Mouse (Mus musculus) MN1 (cell line): ENCODE data around the gene Anxa7.

Experiments used
- DNase-seq: peaks from one replicate; pipeline ENCODE4 v3.0.0-alpha.2; 2016; ENCODE audit warnings: low spot score

Anxa7 gene

DNA sequence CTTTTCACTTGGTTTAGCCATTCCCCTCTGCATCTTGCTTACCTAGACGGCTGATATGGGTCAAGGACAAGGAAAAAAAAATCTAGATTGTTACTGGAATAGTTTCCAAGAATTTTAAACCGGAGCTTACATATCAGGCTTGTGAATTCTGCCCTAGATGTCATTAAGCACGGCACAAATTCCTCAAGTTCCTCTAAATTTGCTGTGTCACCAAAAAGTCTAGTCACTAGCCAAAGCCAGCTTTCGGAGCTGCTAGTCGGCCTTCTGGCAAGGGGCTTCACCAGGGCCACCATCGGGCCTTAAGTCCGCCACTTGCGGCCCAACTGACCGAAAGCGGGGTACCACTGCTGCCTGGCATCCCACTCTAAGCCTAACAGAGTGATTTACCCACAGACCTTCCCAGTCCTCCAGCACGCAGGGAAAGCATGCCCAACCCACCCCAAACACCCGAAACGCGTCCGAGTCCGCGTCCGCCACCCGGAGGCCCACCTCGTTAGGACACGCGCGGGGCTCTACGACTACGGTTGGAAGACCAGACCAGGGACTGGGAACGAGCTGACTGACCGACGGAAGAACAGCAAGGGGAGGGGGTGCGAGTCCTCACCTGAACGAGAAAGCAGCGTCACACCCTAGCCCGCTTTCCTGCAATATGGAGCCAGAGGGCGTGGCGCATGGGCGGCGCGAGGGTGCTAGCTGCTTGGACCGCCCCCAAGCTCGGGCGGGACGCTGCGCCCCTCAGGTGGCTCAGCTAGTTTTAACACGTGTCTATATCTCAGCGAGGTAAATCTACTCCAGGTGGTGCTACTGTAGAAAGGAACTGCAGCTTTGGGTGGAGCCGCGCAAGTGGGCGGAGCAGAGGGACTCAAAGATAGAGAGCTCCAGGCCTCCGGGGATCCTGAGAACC is at the start of gene Anxa7:
Gene Anxa7, minus strand, starts transcription at position 843 of the 904 bp plus-strand sequence.
- peak; percentile 64 for DNase-seq

GRCm38 (mm10) chr14:20529643-20530042 is 49.7 kb upstream of the Anxa7 start:
- no peak for DNase-seq

- no peak for DNase-seq
Observed at GRCm38 (mm10) chr14:20520179-20520578, 40.2 kb upstream of the Anxa7 start.

- no peak for DNase-seq
Observed at GRCm38 (mm10) chr14:20508424-20508823, 28.5 kb upstream of the Anxa7 start.

DNA sequence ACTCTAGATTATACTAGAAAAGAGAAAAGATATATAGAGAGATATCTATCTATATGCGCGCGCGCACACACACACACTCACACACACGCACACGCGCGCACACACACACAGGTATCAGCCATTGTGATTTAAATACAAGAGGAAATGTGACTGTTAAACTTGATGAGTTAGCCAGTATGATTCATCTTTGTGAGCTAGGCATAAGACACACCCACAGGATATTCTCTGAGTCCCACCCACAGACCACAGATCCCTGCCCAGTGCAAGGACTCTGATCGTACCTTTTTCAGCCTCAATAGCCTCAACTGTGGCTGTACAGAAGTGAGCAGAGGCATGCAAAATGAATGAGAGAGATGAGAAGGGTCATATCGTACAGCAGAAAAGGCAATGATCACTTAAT is 23.0 kb upstream of the Anxa7 start:
- DNase-seq, result no peak

- DNase-seq, result no peak
Observed at GRCm38 (mm10) chr14:20499982-20500381, 20.0 kb upstream of the Anxa7 start.

- DNase-seq, result no peak
Observed at GRCm38 (mm10) chr14:20496603-20497002, 16.7 kb upstream of the Anxa7 start, which contains the start of gene Mss51. Gene Mss51, minus strand, starts transcription at chr14:20496901.

- DNase-seq, result no peak
Observed at GRCm38 (mm10) chr14:20486031-20486430, 6.1 kb upstream of the Anxa7 start.

DNA sequence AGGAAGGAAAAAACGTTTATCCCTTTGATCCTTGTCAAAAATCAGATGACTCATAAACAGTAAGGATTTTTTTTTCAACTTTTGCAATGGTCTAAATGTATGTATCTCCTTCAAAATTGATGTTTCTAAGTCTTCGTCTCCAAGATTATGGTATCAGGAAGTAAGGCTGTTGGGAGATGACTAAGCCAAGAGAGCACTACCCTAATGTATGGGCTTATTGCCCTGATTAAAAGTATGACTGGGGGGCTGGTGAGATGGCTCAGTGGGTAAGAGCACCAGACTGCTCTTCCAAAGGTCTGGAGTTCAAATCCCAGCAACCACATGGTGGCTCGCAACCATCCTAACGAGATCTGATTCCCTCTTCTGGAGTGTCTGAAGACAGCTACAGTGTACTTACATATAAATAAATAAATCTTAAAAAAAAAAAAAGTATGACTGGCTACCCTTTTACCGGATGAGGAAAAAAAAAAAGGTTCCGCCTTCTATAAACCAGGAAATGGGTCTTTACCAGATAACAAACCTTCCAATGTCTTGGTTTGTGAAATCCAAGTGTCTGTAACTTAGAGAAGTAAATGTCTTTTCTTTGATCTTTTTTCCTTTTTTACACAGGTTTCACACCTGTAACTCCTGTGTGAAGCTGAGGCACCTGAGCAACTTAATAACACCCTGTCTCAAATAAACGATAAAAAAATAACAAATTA is 2.3 kb upstream of the Anxa7 start:
- no peak for DNase-seq

- DNase-seq, result no peak
Observed at GRCm38 (mm10) chr14:20481211-20481610, 1.3 kb upstream of the Anxa7 start.

DNA sequence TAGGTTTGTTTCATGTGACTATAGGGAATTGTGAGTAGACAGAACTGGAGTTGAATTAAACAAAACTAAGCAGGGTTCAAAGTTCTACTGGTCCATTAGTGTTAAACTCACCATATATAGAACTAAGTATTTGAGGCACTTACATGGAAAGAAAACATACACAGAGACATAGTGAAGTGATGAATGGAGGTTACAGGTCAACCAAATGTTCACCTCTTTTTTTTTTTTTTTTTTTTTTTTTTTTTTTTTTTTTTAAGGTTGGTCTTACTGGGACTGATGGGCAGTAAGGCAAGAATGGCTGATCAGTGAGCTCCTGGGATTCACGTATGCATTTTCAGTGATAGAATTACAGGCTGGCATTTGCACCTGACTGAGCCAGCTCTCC is 254 bp upstream of the Anxa7 start:
- no peak for DNase-seq

- peak; percentile 19 for DNase-seq
Observed at GRCm38 (mm10) chr14:20478801-20479200, 1.1 kb downstream of the Anxa7 start.

DNA sequence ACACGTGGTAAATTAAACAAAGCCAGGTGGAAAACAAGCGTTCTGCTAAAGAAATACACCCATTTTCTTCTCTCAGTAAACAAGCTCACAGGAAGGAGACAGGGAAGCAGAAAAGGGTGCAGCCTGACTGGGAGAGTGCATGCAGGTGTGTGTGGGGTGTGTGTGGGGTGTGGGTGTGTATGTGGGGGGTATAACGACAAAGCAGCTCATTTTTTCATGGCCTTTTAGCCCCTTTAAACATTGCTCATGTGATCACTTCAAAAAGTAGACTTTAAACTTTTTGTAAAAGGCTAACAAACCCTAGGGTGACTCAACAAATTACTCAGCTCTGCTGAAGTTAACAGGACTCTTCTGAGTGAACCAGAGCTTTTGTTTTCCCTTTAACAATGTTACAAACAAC is 1.5 kb downstream of the Anxa7 start:
- no peak for DNase-seq

GRCm38 (mm10) chr14:20477261-20478025 is 2.5 kb downstream of the Anxa7 start:
- DNase-seq, result no peak

DNA sequence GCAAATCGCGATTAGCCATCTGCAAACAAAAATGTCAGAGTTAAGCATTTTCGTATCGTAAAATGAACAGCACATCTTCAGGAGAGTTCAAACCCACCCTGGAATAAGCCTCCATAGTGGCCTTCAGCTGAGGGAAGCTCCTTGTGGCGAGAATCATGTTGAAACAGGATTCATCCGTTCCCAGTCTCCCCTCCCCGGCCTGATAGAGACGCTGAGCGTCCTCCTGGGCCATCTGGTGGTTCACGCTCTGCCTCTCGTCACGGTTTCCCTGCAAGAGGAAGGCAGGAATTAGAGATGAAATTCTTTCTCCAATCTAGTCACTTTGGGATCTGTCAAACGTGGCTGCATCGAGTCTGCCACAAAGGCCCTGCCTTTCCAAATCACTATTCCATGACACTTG is 19.7 kb downstream of the Anxa7 start:
- DNase-seq, result no peak

DNA sequence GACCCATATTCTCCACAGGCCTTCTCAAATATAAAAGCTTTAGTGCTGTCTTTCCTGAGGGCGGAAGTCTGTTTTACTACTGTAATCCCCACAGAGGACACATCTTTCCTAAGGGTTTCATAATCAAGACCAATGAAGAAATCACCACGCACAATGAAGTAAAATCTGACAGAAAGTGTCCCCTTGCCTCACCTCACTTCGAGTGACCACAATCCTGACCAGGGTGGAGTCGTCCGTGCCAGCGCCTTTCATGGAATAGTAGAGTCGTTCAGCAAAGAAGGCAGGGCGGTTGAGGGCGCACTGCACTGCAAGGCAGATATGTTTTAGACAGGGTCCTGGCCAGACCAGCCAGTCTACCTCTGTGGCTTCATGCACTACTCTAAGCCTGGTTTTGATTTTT is 21.6 kb downstream of the Anxa7 start:
- no peak for DNase-seq

DNA sequence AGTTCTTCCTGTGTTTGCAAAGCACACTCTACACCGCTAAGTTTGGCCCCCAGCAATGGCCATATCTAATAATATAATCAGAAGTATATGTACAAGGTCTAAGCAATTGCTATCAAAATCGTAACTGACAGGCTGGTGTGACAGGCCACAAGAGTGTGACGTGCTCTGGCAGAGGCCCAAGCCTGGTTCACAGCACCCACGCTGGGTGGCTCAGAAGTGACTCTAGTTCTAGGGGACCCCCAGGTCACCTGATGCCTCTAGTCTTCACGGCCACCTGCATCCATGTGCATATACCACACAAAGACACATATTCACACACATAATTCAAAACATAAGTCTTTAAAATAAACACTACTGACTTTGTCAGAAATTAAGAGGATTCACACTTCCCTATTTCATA is 27.0 kb downstream of the Anxa7 start:
- DNase-seq, result no peak

GRCm38 (mm10) chr14:20451765-20452331 is 28.1 kb downstream of the Anxa7 start, which contains the start of gene Cfap70:
Gene Cfap70, minus strand, starts transcription at chr14:20452226.
- DNase-seq, result no peak

DNA sequence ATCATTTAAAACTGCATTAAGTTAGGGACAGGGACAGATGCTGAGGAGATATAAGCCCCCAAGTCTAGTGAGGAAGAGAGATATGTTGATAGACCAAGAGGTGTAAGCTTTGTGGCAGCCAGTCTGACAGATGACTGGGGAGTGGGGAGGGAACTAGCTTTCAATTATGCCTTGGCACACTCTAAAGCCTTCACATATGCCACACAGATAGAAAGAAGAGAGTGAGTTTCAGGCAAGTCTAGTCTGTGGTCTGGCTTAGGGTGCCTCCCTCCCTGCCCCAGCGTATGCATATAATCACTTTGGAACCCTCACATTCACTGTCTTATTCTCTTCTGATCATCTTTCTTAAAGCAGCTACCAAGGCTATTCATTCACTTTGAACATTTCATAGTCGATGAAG is 28.6 kb downstream of the Anxa7 start:
- DNase-seq, result no peak

- DNase-seq, result no peak
Observed at GRCm38 (mm10) chr14:20447209-20447608, 32.7 kb downstream of the Anxa7 start.

DNA sequence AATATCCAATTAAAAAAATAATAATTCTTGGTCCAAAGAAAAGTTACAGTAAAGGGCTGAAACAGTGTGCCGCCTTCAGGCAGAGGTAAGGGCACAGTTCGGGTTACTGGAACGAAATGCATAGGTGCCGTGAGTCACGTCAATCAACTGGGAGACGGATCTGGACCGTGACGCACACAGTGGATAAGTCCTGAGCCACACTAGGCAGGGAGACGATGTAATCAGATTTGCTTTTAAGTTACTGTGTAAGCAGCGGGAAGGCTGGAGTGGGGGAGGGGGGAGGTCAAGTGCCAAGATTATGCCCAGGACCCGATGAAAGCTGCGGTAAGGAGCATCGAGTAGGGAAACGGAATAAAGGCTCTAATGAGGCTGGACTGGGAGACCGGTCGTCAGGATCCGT is 37.7 kb downstream of the Anxa7 start:
- DNase-seq, result peak; percentile 48

- no peak for DNase-seq
Observed at GRCm38 (mm10) chr14:20436976-20437375, 43.0 kb downstream of the Anxa7 start.
